Mouse (Mus musculus) kidney, embryonic 15.5 days (tissue): Measurements from ENCODE around the gene Tmem41b. TPM values are rescaled to one million over a fixed set of nuclear protein-coding genes. Genes with fewer than 3 reads are reported as not detected.
"Not testable (repeated sequence)": the region's sequence is repeated elsewhere in the genome, so short reads cannot be mapped to it uniquely, and the experiment has no call there.

Experiments
- ATAC-seq: fragments of 200-750 bp; cut with Nextera tagmentation; replicated peaks from 2 replicates; pipeline ENCODE4 v1.8.0; 2017; ENCODE audit warnings: moderate TSS enrichment; ENCODE audit not compliant: low FRiP score
- H3K27ac ChIP-seq: fragments of 300-500 bp; sonication (generic); 2 replicates; pipeline ENCODE4 v1.5.1; 2015; ENCODE audit warnings: mild to moderate bottlenecking, inconsistent platforms
- H3K27me3 ChIP-seq: fragments of 300-500 bp; sonication (generic); 2 replicates; pipeline ENCODE4 v1.6.1; 2015; ENCODE audit warnings: inconsistent platforms
- H3K36me3 ChIP-seq: fragments of 300-500 bp; sonication (generic); 2 replicates; pipeline ENCODE4 v1.6.1; 2015; ENCODE audit warnings: inconsistent platforms
- H3K4me1 ChIP-seq: fragments of 300-500 bp; sonication (generic); 2 replicates; pipeline ENCODE4 v1.6.1; 2015; ENCODE audit warnings: inconsistent platforms
- H3K4me2 ChIP-seq: fragments of 300-500 bp; sonication (generic); 2 replicates; pipeline ENCODE4 v1.6.1; 2015; ENCODE audit warnings: moderate library complexity, mild to moderate bottlenecking, inconsistent platforms
- H3K4me3 ChIP-seq: fragments of 300-500 bp; sonication (generic); replicated peaks from 2 replicates; pipeline ENCODE4 v1.5.1; 2015; ENCODE audit warnings: mild to moderate bottlenecking, inconsistent platforms
- H3K9ac ChIP-seq: fragments of 300-500 bp; sonication (generic); 2 replicates; pipeline ENCODE4 v1.6.1; 2015; ENCODE audit warnings: mild to moderate bottlenecking, inconsistent platforms
- H3K9me3 ChIP-seq: fragments of 300-500 bp; sonication (generic); replicated peaks from 2 replicates; pipeline ENCODE4 v1.6.1; 2016; ENCODE audit warnings: inconsistent platforms
- WGBS: fragments of 180-500 bp; shearing (Covaris S2); methylation state at CpG from one replicate; pipeline ENCODE4 v1.1.7; 2015; ENCODE audit warnings: mixed read lengths; 5-methylcytosine and 5-hydroxymethylcytosine counted together
- polyA plus RNA-seq: library from polyadenylated mRNA; unstranded; fragments of >200 nt; fragmentation: Nextera tagmentation; extraction: Ambion mirVana; gene quantifications from 2 replicates; pipeline ENCODE4 v1.2.1, GENCODE M21; 2015

Gene Tmem41b
- polyA plus RNA-seq, 1 experiment from 2014 or later = 59.5 TPM

GRCm38 (mm10) chr7:110005976-110006375 is 19.2 kb upstream of the Tmem41b start:
- Histone ChIP-seq H3K4me2 (no peak overlapping the region), H3K27ac (no peak overlapping the region), H3K9ac (no peak overlapping the region), H3K4me3 (no peak overlapping the region), H3K4me1 (peaks cover 9% of the 10 kb centered on the region), H3K9me3 (no peaks in the 10 kb centered on the region), H3K36me3 (no peaks in the 10 kb centered on the region), H3K27me3 (no peaks in the 10 kb centered on the region)
- no peak for ATAC-seq

GRCm38 (mm10) chr7:110002968-110003367 is 16.2 kb upstream of the Tmem41b start:
- no peaks in the 10 kb centered on the region for H3K27me3 ChIP-seq
- H3K36me3 ChIP-seq = no peaks in the 10 kb centered on the region
- no peaks in the 10 kb centered on the region for H3K9me3 ChIP-seq
- peaks cover 9% of the 10 kb centered on the region for H3K4me1 ChIP-seq
- H3K4me3 ChIP-seq = peak overlapping the region; percentile 20
- 10% methylated on average over 20 of the region's 20 CpGs for WGBS
- peak; percentile 79 for ATAC-seq
- H3K27ac ChIP-seq = no peak overlapping the region
- H3K4me2 ChIP-seq = peak overlapping the region; percentile 57
- H3K9ac ChIP-seq = no peak overlapping the region

GRCm38 (mm10) chr7:110002092-110002491 is 15.4 kb upstream of the Tmem41b start:
- H3K27me3 ChIP-seq = no peaks in the 10 kb centered on the region
- no peaks in the 10 kb centered on the region for H3K9me3 ChIP-seq

GRCm38 (mm10) chr7:109998388-109998787 is 11.7 kb upstream of the Tmem41b start:
- H3K27ac ChIP-seq = no peak overlapping the region
- no peak overlapping the region for H3K4me3 ChIP-seq
- no peak overlapping the region for H3K9ac ChIP-seq
- H3K4me2 ChIP-seq = no peak overlapping the region
- no peaks in the 10 kb centered on the region for H3K27me3 ChIP-seq
- H3K9me3 ChIP-seq = no peaks in the 10 kb centered on the region
- 88% methylated on average over 4 of the region's 4 CpGs for WGBS
- H3K36me3 ChIP-seq = no peaks in the 10 kb centered on the region
- peaks cover 13% of the 10 kb centered on the region for H3K4me1 ChIP-seq
- no peak for ATAC-seq

More at GRCm38 (mm10) chr7:110002092-110002491, 15.4 kb upstream of the Tmem41b start:
- H3K9ac ChIP-seq = no peak overlapping the region
- no peak overlapping the region for H3K4me2 ChIP-seq
- no peak overlapping the region for H3K4me3 ChIP-seq
- H3K36me3 ChIP-seq = no peaks in the 10 kb centered on the region
- no peak for ATAC-seq
- no peak overlapping the region for H3K27ac ChIP-seq
- H3K4me1 ChIP-seq = peaks cover 9% of the 10 kb centered on the region

DNA sequence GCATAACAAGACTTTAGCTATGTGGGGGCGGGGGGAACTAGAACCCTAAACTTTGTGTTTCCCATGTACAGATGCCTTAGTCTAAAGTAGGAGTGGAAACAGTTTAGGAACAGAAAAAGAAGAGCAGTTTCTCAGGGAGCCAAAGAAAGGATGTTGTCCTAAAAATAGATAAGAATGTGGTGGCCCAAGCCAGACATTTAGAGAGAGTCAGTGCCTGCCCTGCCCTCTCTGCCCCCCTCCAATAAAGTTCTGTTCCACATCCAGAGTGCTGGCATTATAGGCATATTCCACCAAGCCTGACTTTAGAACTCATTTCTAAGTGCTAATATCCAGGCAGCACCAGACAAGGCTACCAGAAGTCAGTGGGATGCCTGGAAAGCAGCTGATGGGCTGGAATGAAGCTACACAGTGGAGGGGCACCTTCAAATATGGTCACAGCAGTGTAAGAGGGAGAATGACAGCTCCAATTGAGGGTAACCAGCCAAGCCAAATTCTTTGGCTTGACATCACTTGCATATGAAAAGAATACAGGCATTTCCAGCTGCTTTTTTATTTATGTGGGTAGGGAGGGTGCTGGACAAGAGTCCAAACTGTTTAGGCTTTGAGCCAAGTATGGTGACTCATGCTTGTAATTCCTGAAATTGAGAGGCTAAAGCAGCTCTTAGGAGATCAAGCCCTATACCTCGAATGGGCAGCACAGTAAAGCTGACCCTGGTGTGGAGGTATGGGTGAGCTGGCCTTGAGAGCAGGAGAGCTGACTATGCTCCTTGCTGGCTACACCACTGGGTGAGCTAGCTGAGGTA is 6.6 kb upstream of the Tmem41b start:
- 54% methylated on average over 2 of the region's 2 CpGs for WGBS
- H3K9me3 ChIP-seq = no peaks in the 10 kb centered on the region
- H3K9ac ChIP-seq = no peak overlapping the region
- H3K27me3 ChIP-seq = no peaks in the 10 kb centered on the region
- H3K4me1 ChIP-seq = peaks cover 9% of the 10 kb centered on the region
- no peaks in the 10 kb centered on the region for H3K36me3 ChIP-seq
- no peak overlapping the region for H3K4me2 ChIP-seq
- H3K4me3 ChIP-seq = no peak overlapping the region
- H3K27ac ChIP-seq = peak overlapping the region; percentile 29; the same call in 1 of the 2 replicates
- 0 out of 2 replicates have a peak, but pooled peaks have one; percentile 9 for ATAC-seq

DNA sequence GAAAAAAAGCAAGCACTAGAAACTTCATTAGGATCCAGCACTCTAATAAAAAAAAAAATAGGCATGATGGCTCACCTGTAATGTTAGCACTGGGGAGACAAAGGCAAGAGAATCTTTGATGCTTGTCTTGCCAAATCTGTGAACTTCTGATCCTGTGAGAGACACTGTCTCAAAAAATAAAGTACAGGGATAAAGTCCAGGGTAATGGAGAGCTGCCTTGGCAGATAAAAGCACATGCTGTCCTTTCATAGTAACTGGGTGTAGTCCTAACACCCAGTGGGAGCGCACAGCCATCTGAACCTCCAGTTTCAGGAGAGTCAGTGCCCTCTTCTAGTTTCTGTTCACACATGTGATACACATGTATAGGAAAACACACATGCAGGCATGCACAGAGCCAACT is 4.6 kb upstream of the Tmem41b start:
- H3K4me2 ChIP-seq = no peak overlapping the region
- no peak overlapping the region for H3K4me3 ChIP-seq
- no peak overlapping the region for H3K27ac ChIP-seq
- peaks cover 12% of the 10 kb centered on the region for H3K4me1 ChIP-seq
- H3K36me3 ChIP-seq = no peaks in the 10 kb centered on the region
- 89% methylated on average over 1 of the region's 1 CpGs for WGBS
- no peaks in the 10 kb centered on the region for H3K9me3 ChIP-seq
- H3K9ac ChIP-seq = no peak overlapping the region
- no peaks in the 10 kb centered on the region for H3K27me3 ChIP-seq
- ATAC-seq = no peak

- H3K4me3 ChIP-seq = peak overlapping the region; percentile 56
- under 1% methylated on average over 43 of the region's 43 CpGs for WGBS
- peaks cover 15% of the 10 kb centered on the region for H3K4me1 ChIP-seq
- no peaks in the 10 kb centered on the region for H3K27me3 ChIP-seq
- peaks cover 16% of the 10 kb centered on the region for H3K36me3 ChIP-seq
- H3K27ac ChIP-seq = peak overlapping the region; percentile 91
- peak overlapping the region; percentile 73 for H3K9ac ChIP-seq
- H3K9me3 ChIP-seq = no peaks in the 10 kb centered on the region
- peak; percentile 99 for ATAC-seq
- peak overlapping the region; percentile 66 for H3K4me2 ChIP-seq
Observed at GRCm38 (mm10) chr7:109986133-109986669, 528 bp downstream of the Tmem41b start.

- peak overlapping the region; percentile 91 for H3K27ac ChIP-seq
Observed at GRCm38 (mm10) chr7:109985661-109986132, 1.0 kb downstream of the Tmem41b start.

DNA sequence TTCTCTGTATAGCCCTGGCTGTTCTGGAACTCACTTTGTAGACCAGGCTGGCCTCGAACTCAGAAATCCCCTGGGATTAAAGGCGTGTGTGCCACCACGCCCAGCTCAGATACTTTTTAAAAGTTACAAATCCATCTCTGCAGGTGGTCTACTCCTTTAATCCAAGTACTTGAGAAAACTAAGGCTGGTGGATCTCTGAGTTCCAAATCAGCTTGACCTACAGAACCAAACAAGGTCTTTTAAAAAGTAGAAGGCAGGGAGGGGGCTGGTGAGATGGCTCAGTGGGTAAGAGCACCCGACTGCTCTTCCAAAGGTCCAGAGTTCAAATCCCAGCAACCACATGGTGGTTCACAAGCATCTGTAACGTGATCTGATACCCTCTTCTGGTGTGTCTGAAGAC is 2.1 kb downstream of the Tmem41b start:
- peak overlapping the region; percentile 56 for H3K4me3 ChIP-seq
- H3K4me1 ChIP-seq = peaks cover 15% of the 10 kb centered on the region
- not testable (repeated sequence) for ATAC-seq, H3K27me3 ChIP-seq, H3K9ac ChIP-seq, H3K9me3 ChIP-seq, H3K27ac ChIP-seq
- 77% methylated on average over 5 of the region's 5 CpGs for WGBS
- peak overlapping the region; percentile 66 for H3K4me2 ChIP-seq
- peaks cover 28% of the 10 kb centered on the region for H3K36me3 ChIP-seq

More at GRCm38 (mm10) chr7:109985661-109986132, 1.0 kb downstream of the Tmem41b start:
- H3K4me3 ChIP-seq = peak overlapping the region; percentile 56
- peaks cover 15% of the 10 kb centered on the region for H3K4me1 ChIP-seq
- under 1% methylated on average over 27 of the region's 27 CpGs for WGBS
- ATAC-seq = peak; percentile 78
- H3K4me2 ChIP-seq = peak overlapping the region; percentile 66
- H3K27me3 ChIP-seq = no peaks in the 10 kb centered on the region
- H3K36me3 ChIP-seq = peaks cover 17% of the 10 kb centered on the region
- H3K9me3 ChIP-seq = no peaks in the 10 kb centered on the region
- H3K9ac ChIP-seq = peak overlapping the region; percentile 73

DNA sequence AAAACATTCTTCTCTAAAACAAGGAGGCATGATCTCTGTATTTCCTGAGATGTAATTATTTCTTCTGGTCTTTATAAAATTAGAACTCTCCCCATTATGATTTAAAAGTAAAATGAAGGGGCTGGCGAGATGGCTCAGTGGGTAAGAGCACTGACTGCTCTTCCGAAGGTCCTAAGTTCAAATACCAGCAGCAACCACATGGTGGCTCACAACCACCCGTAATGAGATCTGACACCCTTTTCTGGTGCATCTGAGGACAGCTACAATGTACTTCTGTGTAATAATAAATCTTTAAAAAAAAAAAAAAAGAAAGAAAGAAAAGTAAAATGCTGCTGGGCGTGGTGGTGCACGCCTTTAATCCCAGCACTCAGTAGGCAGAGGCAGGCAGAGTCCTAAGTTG is 9.6 kb downstream of the Tmem41b start:
- H3K9me3 ChIP-seq, H3K27ac ChIP-seq, H3K9ac ChIP-seq, H3K27me3 ChIP-seq, ATAC-seq, H3K4me1 ChIP-seq, H3K4me2 ChIP-seq, H3K4me3 ChIP-seq: not testable (repeated sequence)
- peaks cover 69% of the 10 kb centered on the region for H3K36me3 ChIP-seq
- 67% methylated on average over 5 of the region's 5 CpGs for WGBS

DNA sequence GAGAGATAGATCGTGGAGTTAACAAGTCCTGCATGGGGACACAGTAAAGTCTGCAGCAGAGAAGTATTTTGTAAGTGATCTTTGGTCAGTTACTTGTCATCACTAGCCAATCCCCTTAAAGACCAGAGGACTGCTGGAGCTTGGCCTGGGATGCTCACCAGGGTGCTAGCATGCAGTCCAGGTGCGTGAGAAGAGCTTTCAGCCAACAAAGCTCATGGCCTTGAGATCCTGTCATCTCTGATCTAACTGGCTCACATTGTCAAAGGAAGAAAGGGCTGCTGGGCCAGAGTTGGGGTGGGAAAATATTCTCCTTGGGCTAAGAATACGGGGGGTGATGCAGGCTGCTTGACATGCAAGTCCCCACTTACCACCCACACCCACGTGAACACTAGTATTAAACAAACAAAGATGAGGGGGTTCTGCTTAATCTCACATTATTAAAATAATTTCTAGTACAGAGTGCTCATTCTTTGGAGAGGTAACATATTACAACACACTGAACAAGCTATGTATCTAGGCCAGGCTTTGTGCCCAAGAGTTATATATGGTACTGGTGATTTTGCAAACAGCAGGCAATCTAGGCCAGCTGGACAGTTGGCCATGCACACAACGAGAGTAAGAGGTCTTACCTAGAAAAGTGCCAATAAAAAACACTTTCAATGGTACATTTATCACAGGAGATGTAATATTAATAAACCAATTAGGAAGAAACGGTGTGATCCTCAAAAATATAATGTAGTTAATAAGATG is 10.6 kb downstream of the Tmem41b start:
- H3K27me3 ChIP-seq = no peaks in the 10 kb centered on the region
- peaks cover 60% of the 10 kb centered on the region for H3K36me3 ChIP-seq
- H3K9ac ChIP-seq = no peak overlapping the region
- no peak overlapping the region for H3K4me3 ChIP-seq
- no peak for ATAC-seq
- H3K4me1 ChIP-seq = no peaks in the 10 kb centered on the region
- 94% methylated on average over 6 of the region's 6 CpGs for WGBS
- no peaks in the 10 kb centered on the region for H3K9me3 ChIP-seq
- H3K4me2 ChIP-seq = no peak overlapping the region
- no peak overlapping the region for H3K27ac ChIP-seq

DNA sequence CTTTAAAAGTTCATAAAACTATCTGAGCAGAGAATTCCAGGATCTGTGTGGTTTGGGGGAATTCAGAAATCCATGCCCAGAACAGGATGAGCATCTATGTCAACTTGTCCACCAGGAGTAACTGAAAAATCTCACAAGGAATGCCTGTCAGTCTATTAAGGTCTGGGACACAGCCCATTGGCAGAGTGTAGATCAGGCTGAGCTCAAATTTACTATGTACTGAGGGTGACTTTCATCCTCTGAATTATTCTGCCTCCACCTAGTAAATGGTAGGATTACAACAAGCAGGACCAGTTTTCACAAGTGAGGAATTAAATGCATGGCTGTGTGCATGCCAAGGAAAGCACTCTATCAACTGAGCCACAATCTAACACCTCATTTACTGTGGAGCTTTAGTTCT is 17.2 kb downstream of the Tmem41b start:
- ATAC-seq = no peak
- Histone ChIP-seq H3K4me3 (no peak overlapping the region), H3K27ac (0 out of 2 replicates have a peak overlapping the region, but pooled peaks have one; percentile 73), H3K4me2 (no peak overlapping the region), H3K27me3 (no peaks in the 10 kb centered on the region), H3K4me1 (peaks cover 7% of the 10 kb centered on the region; the same call in 1 of the 2 replicates), H3K36me3 (peaks cover 6% of the 10 kb centered on the region), H3K9ac (no peak overlapping the region), H3K9me3 (no peaks in the 10 kb centered on the region)
